Mouse (Mus musculus): ENCODE data around the gene Ube2m. TPM values are rescaled to one million over a fixed set of nuclear protein-coding genes. Genes with fewer than 3 reads are reported as not detected.
"Not testable (repeated sequence)": the region's sequence is repeated elsewhere in the genome, so short reads cannot be mapped to it uniquely, and the experiment has no call there.

Ube2m gene
- polyA plus RNA-seq (2014; fragmentation: Nextera tagmentation; extraction: Ambion mirVana): 72.7 and 124 TPM in 2 replicates

GRCm38 (mm10) chr7:13037901-13038555, at the start of gene Ube2m:
Gene Ube2m, minus strand, starts transcription at chr7:13038275.
- H3K9ac ChIP-seq (ENCODE audit: low read length): peak within 1 kb of the TSS; percentile 94
- H3K4me1 ChIP-seq (replicated peaks; ENCODE audit: control insufficient read depth, insufficient read depth, low read length): peaks cover 29% of the 10 kb centered on the region
- H3K36me3 ChIP-seq (ENCODE audit: control insufficient read depth, insufficient read depth, low read length): peaks cover 23% of the 10 kb centered on the region
- H3K9me3 ChIP-seq (ENCODE audit: control insufficient read depth, low read length): peaks cover 2% of the 10 kb centered on the region; the same call in 1 of the 2 replicates
- ATAC-seq (replicated peaks; ENCODE audit: low FRiP score, low TSS enrichment, low read depth) (peak; percentile 91), DNase-seq (ENCODE audit: low spot score) (peak; percentile 99)
- H3K27me3 ChIP-seq (replicated peaks; ENCODE audit: control insufficient read depth, insufficient read depth, low read length): peaks cover 17% of the 10 kb centered on the region
- WGBS: under 1% methylated on average over 58 of the region's 65 CpGs
- peak within 1 kb of the TSS; percentile 61 for H3K4me3 ChIP-seq (ENCODE audit: low read depth, low read length)
- H3K27ac ChIP-seq (ENCODE audit: low read depth): peak within 1 kb of the TSS; percentile 100
- H3K4me2 ChIP-seq (ENCODE audit: low read length): peak within 1 kb of the TSS; percentile 80

GRCm38 (mm10) chr7:13072293-13072692, 34.2 kb upstream of the Ube2m start:
- WGBS: 66% methylated on average over 5 of the region's 5 CpGs
- DNase-seq (ENCODE audit: low spot score) (no peak), ATAC-seq (replicated peaks; ENCODE audit: low FRiP score, low TSS enrichment, low read depth) (no peak)
- Histone ChIP-seq H3K36me3 (ENCODE audit: control insufficient read depth, insufficient read depth, low read length) (no peaks in the 10 kb centered on the region), H3K27ac (ENCODE audit: low read depth) (no peak overlapping the region), H3K4me1 (replicated peaks; ENCODE audit: control insufficient read depth, insufficient read depth, low read length) (no peaks in the 10 kb centered on the region), H3K4me3 (ENCODE audit: low read depth, low read length) (no peak overlapping the region), H3K9me3 (ENCODE audit: control insufficient read depth, low read length) (no peaks in the 10 kb centered on the region), H3K27me3 (replicated peaks; ENCODE audit: control insufficient read depth, insufficient read depth, low read length) (no peaks in the 10 kb centered on the region), H3K4me2 (ENCODE audit: low read length) (no peak overlapping the region), H3K9ac (ENCODE audit: low read length) (no peak overlapping the region)

GRCm38 (mm10) chr7:13063399-13063798, 25.3 kb upstream of the Ube2m start:
- not testable (repeated sequence) for H3K27ac ChIP-seq (ENCODE audit: low read depth); H3K36me3 ChIP-seq (ENCODE audit: control insufficient read depth, insufficient read depth, low read length); H3K9me3 ChIP-seq (ENCODE audit: control insufficient read depth, low read length); ATAC-seq (replicated peaks; ENCODE audit: low FRiP score, low TSS enrichment, low read depth); H3K9ac ChIP-seq (ENCODE audit: low read length); H3K4me2 ChIP-seq (ENCODE audit: low read length); H3K4me1 ChIP-seq (replicated peaks; ENCODE audit: control insufficient read depth, insufficient read depth, low read length); DNase-seq (ENCODE audit: low spot score); H3K4me3 ChIP-seq (ENCODE audit: low read depth, low read length); H3K27me3 ChIP-seq (replicated peaks; ENCODE audit: control insufficient read depth, insufficient read depth, low read length)
- WGBS: 71% methylated on average over 2 of the region's 2 CpGs

GRCm38 (mm10) chr7:13059536-13059935, 21.5 kb upstream of the Ube2m start:
- no peak for ATAC-seq (replicated peaks; ENCODE audit: low FRiP score, low TSS enrichment, low read depth)
- no peaks in the 10 kb centered on the region for H3K4me1 ChIP-seq (replicated peaks; ENCODE audit: control insufficient read depth, insufficient read depth, low read length)
- H3K27ac ChIP-seq (ENCODE audit: low read depth): no peak overlapping the region
- no peak for DNase-seq (ENCODE audit: low spot score)
- no peak overlapping the region for H3K9ac ChIP-seq (ENCODE audit: low read length)
- WGBS: 93% methylated on average over 9 of the region's 9 CpGs
- H3K4me2 ChIP-seq (ENCODE audit: low read length): no peak overlapping the region
- no peak overlapping the region for H3K4me3 ChIP-seq (ENCODE audit: low read depth, low read length)
- no peaks in the 10 kb centered on the region for H3K27me3 ChIP-seq (replicated peaks; ENCODE audit: control insufficient read depth, insufficient read depth, low read length)
- no peaks in the 10 kb centered on the region for H3K36me3 ChIP-seq (ENCODE audit: control insufficient read depth, insufficient read depth, low read length)
- H3K9me3 ChIP-seq (ENCODE audit: control insufficient read depth, low read length): 0 out of 2 replicates have a peak, but pooled peaks cover 2% of the 10 kb centered on the region

DNA sequence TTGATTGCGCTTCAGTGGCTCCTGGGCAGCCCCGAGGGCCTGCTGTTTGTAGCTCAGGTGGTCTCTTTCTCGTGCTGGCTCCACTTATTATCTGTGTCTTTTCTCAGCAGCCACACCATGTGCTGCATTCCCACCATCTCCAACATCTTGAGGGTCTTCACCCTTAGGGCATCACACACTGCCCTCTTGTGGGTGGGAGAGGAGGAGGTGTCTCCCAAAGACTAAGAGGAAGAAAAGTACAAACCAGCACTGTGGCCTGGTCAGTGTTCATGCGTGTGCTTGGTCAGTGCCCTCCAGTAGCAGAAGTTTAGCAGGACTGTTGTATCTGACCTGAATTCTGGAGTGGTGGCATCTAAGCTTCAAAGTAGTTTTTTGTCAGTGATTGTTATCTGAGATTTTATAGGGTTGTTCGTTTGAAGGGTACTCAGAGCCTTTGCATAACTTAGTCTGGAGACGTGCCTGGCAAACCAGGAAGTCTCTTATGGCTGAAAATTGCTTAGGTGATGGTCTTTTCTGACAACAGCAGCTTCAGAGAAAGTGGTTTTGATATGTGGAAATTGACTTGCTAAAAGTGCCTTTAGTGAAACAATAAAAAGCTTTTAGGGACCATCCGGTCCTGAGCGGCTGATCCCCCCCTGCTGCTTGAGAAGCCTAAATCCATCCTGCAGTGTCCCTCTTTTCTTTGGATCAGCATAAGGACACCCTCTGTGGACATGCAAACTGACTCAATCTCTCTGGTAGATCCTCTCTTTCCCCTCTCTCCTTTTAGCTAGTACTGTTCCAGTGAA, 19.0 kb upstream of the Ube2m start:
- H3K27me3 ChIP-seq (replicated peaks; ENCODE audit: control insufficient read depth, insufficient read depth, low read length): no peaks in the 10 kb centered on the region

DNA sequence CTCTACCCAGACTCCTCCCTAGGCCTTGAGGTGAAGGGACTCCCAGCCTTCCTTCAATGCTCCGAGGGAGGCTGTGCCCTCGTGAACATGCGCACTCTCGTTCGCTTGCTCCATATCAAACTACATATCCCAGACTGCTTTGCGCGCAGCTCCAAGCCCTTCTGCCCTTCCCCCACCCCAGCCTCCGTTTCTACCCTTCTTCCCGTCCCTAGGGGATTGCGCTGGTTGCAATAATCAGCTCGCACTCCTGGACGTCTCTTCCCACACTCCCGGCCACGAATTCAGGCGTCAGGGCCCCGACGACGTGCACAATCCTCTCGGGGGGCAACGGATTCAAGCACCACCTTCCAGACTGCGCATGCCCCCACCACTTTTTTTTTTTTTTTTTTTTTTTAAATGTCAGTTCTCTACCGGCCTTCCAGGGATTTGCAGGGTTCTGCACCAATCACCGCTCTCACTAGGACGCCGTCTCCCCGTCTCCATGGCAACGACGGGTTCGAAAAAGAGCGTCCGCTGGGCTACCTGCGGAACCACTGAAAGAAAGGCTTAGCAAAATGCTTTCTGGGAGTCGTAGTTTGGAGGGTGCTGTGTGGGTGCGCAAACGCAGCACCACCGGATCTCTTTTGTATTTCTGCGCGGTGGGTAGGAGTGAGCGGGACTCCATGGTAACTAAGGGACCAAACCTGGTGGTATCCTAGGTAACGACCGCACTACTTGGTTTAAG, 16.4 kb upstream of the Ube2m start, which contains the start of gene Mzf1:
TSS of gene Mzf1 (minus strand) at position 478 of the 724 bp plus-strand sequence.
- H3K36me3 ChIP-seq (ENCODE audit: control insufficient read depth, insufficient read depth, low read length): no peaks in the 10 kb centered on the region
- ATAC-seq (replicated peaks; ENCODE audit: low FRiP score, low TSS enrichment, low read depth): peak; percentile 96
- no peaks in the 10 kb centered on the region for H3K9me3 ChIP-seq (ENCODE audit: control insufficient read depth, low read length)
- H3K4me3 ChIP-seq (ENCODE audit: low read depth, low read length): peak within 1 kb of the TSS; percentile 64
- peak within 1 kb of the TSS; percentile 36; the same call in 1 of the 2 replicates for H3K27ac ChIP-seq (ENCODE audit: low read depth)
- peak within 1 kb of the TSS; percentile 51 for H3K9ac ChIP-seq (ENCODE audit: low read length)
- no peaks in the 10 kb centered on the region; the same call in 1 of the 2 replicates for H3K4me1 ChIP-seq (replicated peaks; ENCODE audit: control insufficient read depth, insufficient read depth, low read length)
- H3K4me2 ChIP-seq (ENCODE audit: low read length): peak within 1 kb of the TSS; percentile 56
- no peaks in the 10 kb centered on the region for H3K27me3 ChIP-seq (replicated peaks; ENCODE audit: control insufficient read depth, insufficient read depth, low read length)
- WGBS: under 1% methylated on average over 41 of the region's 41 CpGs
- peak; percentile 96 for DNase-seq (ENCODE audit: low spot score)

More for the DNA sequence above, 19.0 kb upstream of the Ube2m start:
- H3K36me3 ChIP-seq (ENCODE audit: control insufficient read depth, insufficient read depth, low read length): no peaks in the 10 kb centered on the region
- H3K4me3 ChIP-seq (ENCODE audit: low read depth, low read length): no peak overlapping the region
- no peak overlapping the region for H3K4me2 ChIP-seq (ENCODE audit: low read length)
- 63% methylated on average over 8 of the region's 8 CpGs for WGBS
- no peak overlapping the region for H3K9ac ChIP-seq (ENCODE audit: low read length)
- no peak overlapping the region for H3K27ac ChIP-seq (ENCODE audit: low read depth)
- ATAC-seq (replicated peaks; ENCODE audit: low FRiP score, low TSS enrichment, low read depth): no peak
- no peaks in the 10 kb centered on the region; the same call in 1 of the 2 replicates for H3K4me1 ChIP-seq (replicated peaks; ENCODE audit: control insufficient read depth, insufficient read depth, low read length)
- no peaks in the 10 kb centered on the region for H3K9me3 ChIP-seq (ENCODE audit: control insufficient read depth, low read length)
- no peak for DNase-seq (ENCODE audit: low spot score)

DNA sequence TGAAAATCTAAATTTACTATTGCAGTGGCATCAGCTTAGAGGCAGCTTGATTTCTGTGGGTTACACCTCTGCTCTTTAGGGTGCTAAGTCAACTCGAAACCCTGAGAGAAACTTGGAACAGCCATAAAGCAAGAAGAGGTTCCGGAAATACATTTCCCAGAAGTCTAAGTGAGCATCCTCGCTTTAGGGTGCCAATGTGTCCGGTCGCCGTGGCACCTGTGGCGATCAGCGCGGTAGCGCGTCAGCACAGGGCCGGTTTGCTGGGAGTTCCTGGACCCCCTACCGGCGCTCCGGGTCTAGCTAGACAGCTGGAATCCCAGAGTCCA, 15.8 kb upstream of the Ube2m start:
- ATAC-seq (replicated peaks; ENCODE audit: low FRiP score, low TSS enrichment, low read depth) (no peak), DNase-seq (ENCODE audit: low spot score) (no peak)
- Histone ChIP-seq H3K36me3 (ENCODE audit: control insufficient read depth, insufficient read depth, low read length) (no peaks in the 10 kb centered on the region), H3K4me1 (replicated peaks; ENCODE audit: control insufficient read depth, insufficient read depth, low read length) (no peaks in the 10 kb centered on the region; the same call in 1 of the 2 replicates), H3K9ac (ENCODE audit: low read length) (peak overlapping the region; percentile 51), H3K4me3 (ENCODE audit: low read depth, low read length) (peak overlapping the region; percentile 64), H3K27ac (ENCODE audit: low read depth) (peak overlapping the region; percentile 36; the same call in 1 of the 2 replicates), H3K27me3 (replicated peaks; ENCODE audit: control insufficient read depth, insufficient read depth, low read length) (no peaks in the 10 kb centered on the region), H3K9me3 (ENCODE audit: control insufficient read depth, low read length) (no peaks in the 10 kb centered on the region), H3K4me2 (ENCODE audit: low read length) (peak overlapping the region; percentile 56)
- WGBS: 4% methylated on average over 15 of the region's 15 CpGs

DNA sequence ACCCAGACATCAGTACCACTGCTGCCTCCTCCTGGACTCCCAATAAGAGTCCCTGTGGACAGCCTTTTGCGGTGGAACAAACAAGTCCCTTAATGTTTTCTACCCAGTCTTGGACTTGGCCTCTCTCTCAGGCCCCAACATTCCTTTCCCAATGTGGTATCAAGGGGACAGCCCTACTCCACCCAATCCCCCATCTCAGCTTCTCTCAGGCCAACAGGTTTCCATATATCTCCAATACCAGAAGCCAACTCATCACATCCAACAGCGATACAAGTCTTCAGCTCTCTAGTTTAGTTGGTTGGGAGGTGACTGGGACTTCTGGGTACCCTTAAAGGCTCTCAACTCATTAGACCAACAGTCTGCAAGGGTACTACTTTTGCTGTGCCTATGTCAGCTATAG, 15.4 kb upstream of the Ube2m start:
- no peak overlapping the region for H3K9ac ChIP-seq (ENCODE audit: low read length)

More for the DNA sequence above, 15.4 kb upstream of the Ube2m start:
- H3K4me2 ChIP-seq (ENCODE audit: low read length): peak overlapping the region; percentile 56
- H3K4me3 ChIP-seq (ENCODE audit: low read depth, low read length): peak overlapping the region; percentile 64
- no peak for ATAC-seq (replicated peaks; ENCODE audit: low FRiP score, low TSS enrichment, low read depth)
- H3K36me3 ChIP-seq (ENCODE audit: control insufficient read depth, insufficient read depth, low read length): no peaks in the 10 kb centered on the region
- DNase-seq (ENCODE audit: low spot score): no peak
- H3K9me3 ChIP-seq (ENCODE audit: control insufficient read depth, low read length): no peaks in the 10 kb centered on the region
- H3K27ac ChIP-seq (ENCODE audit: low read depth): no peak overlapping the region
- WGBS: 98% methylated on average over 2 of the region's 2 CpGs
- H3K4me1 ChIP-seq (replicated peaks; ENCODE audit: control insufficient read depth, insufficient read depth, low read length): no peaks in the 10 kb centered on the region; the same call in 1 of the 2 replicates
- no peaks in the 10 kb centered on the region for H3K27me3 ChIP-seq (replicated peaks; ENCODE audit: control insufficient read depth, insufficient read depth, low read length)

All from intestine, embryonic 14.5 days (tissue).